Mouse (Mus musculus): ENCODE measurements around the gene Drc1.

- TF ChIP-seq CTCF (IDR thresholded peaks at IDR 0.05; ENCODE audit: low read depth) (no peak), EP300 (IDR thresholded peaks at IDR 0.05; ENCODE audit: low read depth) (no peak)
Observed at GRCm38 (mm10) chr5:30356647-30357046, 75.5 kb downstream of the Drc1 start.

Data from liver, embryonic 14.5 days (tissue).